Mouse (Mus musculus) layer of hippocampus, adult 18-20 months (tissue): ENCODE measurements at regions not wholly inside any gene's neighbourhood (a gene's known extent, or its start where the extent isn't known, plus 50 kb on each side); places are given as distances from the start of the nearest gene placed in this dataset.
A peak's percentile ranks its signal among the peaks of the same experiment; 100 is the strongest.

Experiments
- DNase-seq, 2 experiments: peaks; one replicate each; pipeline ENCODE4 v3.0.0; 2022; ENCODE audit warnings: low spot score in 2 of 2

DNA sequence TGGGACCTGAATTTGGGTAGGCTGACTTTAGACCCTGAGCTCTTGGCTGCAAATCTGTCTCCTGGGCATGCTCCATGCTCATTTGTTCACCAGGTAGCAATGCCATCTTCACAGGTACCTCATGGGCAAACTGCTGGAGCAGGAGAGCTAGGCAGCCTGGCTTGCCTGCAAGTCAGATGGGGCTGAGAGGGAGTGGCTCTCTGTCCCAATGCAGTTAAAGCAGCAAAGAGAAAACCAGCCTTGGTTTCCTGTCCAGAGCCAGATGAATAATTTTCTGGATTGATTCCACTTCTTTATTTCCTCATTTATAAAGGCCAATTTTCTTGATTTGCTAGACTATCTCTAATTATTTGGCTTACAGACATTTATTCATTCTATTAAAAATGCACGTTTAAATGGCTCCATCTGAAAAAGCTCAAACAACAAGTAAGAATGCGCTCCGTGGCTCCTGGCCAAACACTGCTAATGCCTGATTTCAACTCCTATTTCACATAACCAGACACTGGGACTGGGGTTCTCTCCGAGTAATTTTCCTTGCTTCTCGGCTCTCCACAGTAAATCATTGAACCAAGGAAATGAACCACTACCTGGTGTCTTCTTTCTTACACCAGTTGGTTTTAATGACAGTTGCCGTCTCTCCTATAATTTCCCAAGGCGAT, 60.5 kb downstream of the Rsl24d1 start:
- peak in 1 of 2 experiments; percentile 20 for DNase-seq

DNA sequence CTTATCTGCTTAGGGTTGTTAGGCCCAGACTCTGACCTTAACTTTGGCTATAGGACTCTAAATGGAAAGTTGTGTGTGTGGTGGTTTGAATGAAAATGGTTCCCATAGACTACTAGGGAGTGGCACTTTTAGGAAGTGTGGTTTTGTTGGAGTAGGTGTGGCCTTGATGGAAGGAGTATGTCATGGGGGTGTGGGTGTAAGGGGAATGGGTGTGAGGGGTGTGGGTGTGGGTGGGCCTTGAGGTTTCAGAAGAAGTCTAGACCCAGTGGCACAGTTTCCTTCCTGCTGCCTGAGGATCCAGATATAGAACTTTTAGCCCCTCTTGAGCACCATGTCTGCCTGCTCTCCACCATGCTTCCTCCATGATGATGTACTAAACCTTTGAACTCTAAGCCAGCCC, 63.4 kb downstream of the Rsl24d1 start:
- no peak for DNase-seq

DNA sequence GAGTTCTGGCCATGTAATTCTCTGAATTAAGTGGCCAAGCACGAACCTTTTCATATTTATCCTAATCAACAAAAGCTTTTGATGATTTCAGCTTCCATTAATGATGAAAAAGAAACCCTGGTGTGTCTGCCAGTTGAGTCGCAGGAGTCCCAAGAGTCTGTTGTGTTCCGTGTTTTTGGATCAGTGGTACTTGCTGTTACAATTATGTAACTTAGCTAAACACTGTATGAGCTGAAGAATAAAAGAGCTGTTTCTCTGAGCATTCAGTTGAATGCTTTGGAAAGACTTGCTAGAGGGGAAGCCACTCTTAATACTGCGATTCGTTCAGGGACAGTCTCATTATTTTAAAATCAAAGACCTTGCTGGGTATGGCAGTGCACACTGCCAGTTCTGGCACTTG, 70.1 kb downstream of the Rsl24d1 start:
- peak; percentile 29 to 71 for DNase-seq

- DNase-seq = no peak
Observed at GRCm38 (mm10) chr9:73184908-73185307, 71.7 kb downstream of the Rsl24d1 start.

GRCm38 (mm10) chr9:73192271-73192785, 79.1 kb downstream of the Rsl24d1 start:
- DNase-seq = no peak

- peak; percentile 30 to 78 for DNase-seq
Observed at GRCm38 (mm10) chr9:73198261-73199085, 85.2 kb downstream of the Rsl24d1 start.

- DNase-seq = no peak
Observed at GRCm38 (mm10) chr9:73223111-73223510, 109.9 kb downstream of the Rsl24d1 start.

DNA sequence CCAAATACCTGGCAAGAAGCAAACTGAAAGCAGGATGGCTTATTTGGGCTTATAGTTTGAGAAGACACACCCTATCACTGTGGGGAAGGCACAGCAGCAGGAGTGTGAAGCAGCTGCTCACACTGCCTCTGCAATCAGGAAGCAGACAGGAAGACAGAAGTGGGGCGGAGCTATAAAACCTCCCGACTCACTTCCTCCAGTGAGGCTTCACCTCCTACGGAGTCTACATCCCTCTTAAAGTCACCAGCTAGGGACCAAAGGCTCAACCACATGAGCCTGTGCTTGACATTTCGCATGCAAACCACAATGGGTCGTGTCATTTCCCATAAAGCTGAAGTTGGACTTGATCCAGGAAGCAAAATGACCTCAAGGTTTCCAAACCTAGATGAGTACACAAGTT, 127.0 kb downstream of the Rsl24d1 start:
- DNase-seq = no peak

- DNase-seq = peak in 1 of 2 experiments; percentile 12
Observed at GRCm38 (mm10) chr9:73242521-73243308, 129.5 kb downstream of the Rsl24d1 start.

GRCm38 (mm10) chr9:73244177-73244576, 131.0 kb downstream of the Rsl24d1 start:
- DNase-seq = peak in 1 of 2 experiments; percentile 42

DNA sequence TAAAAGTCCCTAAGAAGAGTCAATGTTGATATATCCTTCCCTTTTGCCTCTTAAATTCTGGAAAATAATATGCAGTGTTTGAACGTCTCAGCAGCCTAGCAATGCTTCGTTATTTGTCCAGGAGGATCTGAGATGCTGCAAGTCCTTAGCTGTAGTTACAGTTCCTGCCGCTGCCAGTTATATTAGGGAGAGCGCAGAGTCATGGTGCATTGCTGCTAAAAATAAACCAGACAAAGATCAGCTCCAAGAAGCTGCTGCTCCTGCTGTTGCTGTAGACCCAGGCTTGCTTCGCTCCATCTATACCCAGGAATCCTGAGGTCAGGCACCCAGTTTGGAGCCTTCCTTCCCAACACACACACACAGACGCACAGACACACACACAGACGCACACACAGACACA, 132.3 kb downstream of the Rsl24d1 start:
- DNase-seq = peak in 1 of 2 experiments; percentile 21

DNA sequence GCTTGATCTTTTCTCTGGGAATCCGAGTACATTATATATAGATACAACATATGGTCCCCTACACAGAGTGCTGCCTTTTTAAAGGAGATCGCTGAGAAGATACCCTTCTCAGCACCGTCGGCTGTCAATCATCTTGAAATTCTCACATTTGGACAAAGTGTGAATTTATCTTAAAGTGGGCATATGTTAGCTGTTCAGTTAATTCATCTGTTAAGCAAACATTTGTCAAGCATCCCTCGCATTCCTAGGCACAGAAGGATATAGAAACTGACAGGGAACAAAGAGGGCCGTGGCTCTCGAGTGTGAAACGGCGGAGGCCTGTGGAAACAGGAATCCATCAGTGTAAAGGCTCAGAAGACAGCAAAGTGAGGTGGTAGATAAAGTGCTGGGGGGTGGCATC, 144.9 kb downstream of the Rsl24d1 start:
- peak in 1 of 2 experiments; percentile 55 for DNase-seq

DNA sequence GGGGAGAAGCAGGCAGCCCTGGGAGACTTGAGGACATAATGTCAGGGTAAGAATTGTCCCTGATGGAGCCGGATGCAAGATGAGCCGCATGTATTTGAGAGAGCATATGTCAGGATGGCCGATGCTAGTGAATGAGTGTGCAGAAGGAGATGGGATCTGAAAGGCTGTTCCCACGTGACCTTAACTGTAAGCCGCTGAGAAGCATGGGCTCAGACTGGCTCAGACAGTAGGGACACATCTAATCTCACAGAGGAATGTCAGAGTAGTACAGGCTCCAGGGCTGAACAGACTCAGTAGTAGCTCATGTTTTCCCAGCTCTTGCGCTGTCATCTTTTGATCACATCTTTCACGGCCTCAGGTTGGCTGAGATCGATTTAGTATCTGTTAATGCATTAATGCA, 145.4 kb downstream of the Rsl24d1 start:
- DNase-seq = no peak

GRCm38 (mm10) chr9:73262711-73263110, 149.5 kb downstream of the Rsl24d1 start:
- DNase-seq = no peak

GRCm38 (mm10) chr9:73270249-73270648, 157.0 kb downstream of the Rsl24d1 start:
- DNase-seq = no peak

GRCm38 (mm10) chr9:73272614-73273013, 159.4 kb downstream of the Rsl24d1 start:
- peak in 1 of 2 experiments; percentile 26 for DNase-seq

DNA sequence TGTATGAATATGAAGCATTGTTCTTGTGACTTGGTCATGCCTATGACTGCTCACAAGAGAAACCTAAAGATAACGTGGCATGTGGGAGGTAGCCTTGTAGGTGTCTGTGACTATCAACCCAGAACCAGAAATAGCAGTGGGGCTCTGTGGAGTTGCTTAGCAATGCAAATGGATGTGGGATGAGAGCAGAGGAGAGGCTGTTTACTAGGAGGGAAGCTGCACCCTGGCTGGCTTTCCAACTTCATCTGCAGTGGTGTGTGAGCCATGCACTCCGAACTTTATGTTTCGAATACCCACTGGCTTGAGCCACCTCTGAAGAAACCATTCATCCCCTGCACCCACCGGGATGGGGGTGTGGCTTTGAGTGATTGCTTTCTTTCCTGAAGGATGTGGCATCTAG, 160.5 kb downstream of the Rsl24d1 start:
- peak; percentile 61 to 78 for DNase-seq

GRCm38 (mm10) chr9:73275671-73276070, 162.4 kb downstream of the Rsl24d1 start:
- DNase-seq = peak; percentile 50 to 77

GRCm38 (mm10) chr9:73295287-73295686, 182.1 kb downstream of the Rsl24d1 start:
- DNase-seq = no peak

GRCm38 (mm10) chr9:73302156-73302918, 189.1 kb downstream of the Rsl24d1 start:
- DNase-seq = no peak

GRCm38 (mm10) chr9:73317048-73317447, 203.8 kb downstream of the Rsl24d1 start:
- no peak for DNase-seq
